Mouse (Mus musculus) spleen, adult 2 months (tissue): ENCODE measurements around the gene Washc1. TPM values are rescaled to one million over a fixed set of nuclear protein-coding genes. Genes with fewer than 3 reads are reported as not detected.

Experiments used
- polyA plus RNA-seq: library from polyadenylated mRNA; depleted of rRNA; stranded (reverse); fragments of >200 nt; gene quantifications from 2 replicates; pipeline ENCODE4 v1.2.3, GENCODE M21; 2012; rRNA removed

The Washc1 gene
- polyA plus RNA-seq, 1 experiment, result 36.3 TPM

Other genes starting within 250 kb of the Washc1 start
- gene Ralbp1, start 225.7 kb upstream of the Washc1 start, polyA plus RNA-seq, result 22.7 and 26.6 TPM in 2 replicates
- gene Twsg1, start 160.3 kb upstream of the Washc1 start, polyA plus RNA-seq, result 12.9 and 17.3 TPM in 2 replicates
- gene Ankrd12, start 34.5 kb upstream of the Washc1 start, polyA plus RNA-seq, result 3.5 and 3.9 TPM in 2 replicates
- gene Ndufv2, start 10.0 kb upstream of the Washc1 start, polyA plus RNA-seq, result 15.3 and 16.4 TPM in 2 replicates
- gene Ddx11, start 12.0 kb downstream of the Washc1 start, polyA plus RNA-seq, result 6.7 and 7.3 TPM in 2 replicates